Mouse (Mus musculus) CH12F3 (cell line): Measurements from ENCODE around the gene Surf2.

ENCODE experiments used
- in situ Hi-C: fragments of 300-500 bp; cut with MboI; formaldehyde crosslinking; loops from 2 replicates; pipeline ENCODE4 v1.14.3; 2020; ENCODE audit warnings: low sequenced_read_pairs

The Surf2 gene

GRCm38 (mm10) chr2:26954735-26955395, 38.7 kb downstream of the Surf2 start:
- in situ Hi-C loops: no loop called here

- in situ Hi-C loops: no loop called here
These were observed 40.8 kb downstream of the Surf2 start for GRCm38 (mm10) chr2:26956811-26957487.

GRCm38 (mm10) chr2:26957488-26957859, 41.3 kb downstream of the Surf2 start:
- in situ Hi-C loops: no loop called here

GRCm38 (mm10) chr2:26960756-26961155, 44.6 kb downstream of the Surf2 start:
- in situ Hi-C loops: no loop called here

- in situ Hi-C loops: no loop called here
These were observed 48.0 kb downstream of the Surf2 start, which contains the start of gene Rexo4 for GRCm38 (mm10) chr2:26963923-26964723. TSS of gene Rexo4 (minus strand) at chr2:26964386.

- in situ Hi-C loops: no loop called here
These were observed 48.7 kb downstream of the Surf2 start for GRCm38 (mm10) chr2:26964724-26965370.

GRCm38 (mm10) chr2:26967262-26967661, 51.1 kb downstream of the Surf2 start:
- in situ Hi-C loops: no loop called here
